Mouse (Mus musculus): ENCODE results near the gene Gm48552.

Gene Gm48552

GRCm38 (mm10) chr10:81421041-81421796 is 32.4 kb downstream of the Gm48552 start:
- peak; percentile 2 for DNase-seq

DNA sequence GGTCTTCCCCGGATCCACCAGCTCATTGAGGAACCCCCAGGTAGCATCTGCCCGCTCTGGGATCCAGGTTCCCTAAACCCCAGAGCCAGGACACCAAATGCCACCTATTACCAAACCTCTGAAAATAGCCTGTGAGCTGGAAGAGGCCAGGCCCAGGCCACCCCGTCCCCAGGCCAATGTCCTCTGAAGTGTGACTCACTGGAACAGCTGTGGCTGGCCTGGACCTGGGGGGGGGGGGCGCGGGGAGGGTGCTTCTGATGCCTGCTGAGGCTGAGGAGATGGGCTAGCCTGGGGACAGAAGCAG is 32.9 kb downstream of the Gm48552 start:
- DNase-seq, result no peak

DNA sequence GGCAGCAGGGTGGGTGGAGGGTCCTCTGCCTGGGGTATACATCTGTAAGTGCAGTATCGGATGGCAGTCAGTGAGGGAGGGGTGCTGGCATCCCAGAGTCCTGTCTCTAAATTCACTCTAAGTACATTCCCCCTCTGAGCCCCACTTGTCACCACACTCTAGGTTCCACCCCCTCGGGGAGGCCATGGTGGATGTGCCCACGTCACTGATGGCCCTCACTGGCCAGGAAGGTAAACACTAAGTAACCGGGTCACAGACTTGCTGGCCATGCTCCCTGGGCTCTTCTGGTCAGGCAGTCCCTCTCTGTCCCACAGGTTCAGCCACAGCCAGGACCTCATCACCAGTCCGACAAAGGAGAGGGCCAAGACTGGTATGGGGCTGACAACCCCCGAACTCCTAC is 33.4 kb downstream of the Gm48552 start:
- peak; percentile 6 for DNase-seq

GRCm38 (mm10) chr10:81422661-81423217 is 33.9 kb downstream of the Gm48552 start:
- peak; percentile 2 for DNase-seq

DNA sequence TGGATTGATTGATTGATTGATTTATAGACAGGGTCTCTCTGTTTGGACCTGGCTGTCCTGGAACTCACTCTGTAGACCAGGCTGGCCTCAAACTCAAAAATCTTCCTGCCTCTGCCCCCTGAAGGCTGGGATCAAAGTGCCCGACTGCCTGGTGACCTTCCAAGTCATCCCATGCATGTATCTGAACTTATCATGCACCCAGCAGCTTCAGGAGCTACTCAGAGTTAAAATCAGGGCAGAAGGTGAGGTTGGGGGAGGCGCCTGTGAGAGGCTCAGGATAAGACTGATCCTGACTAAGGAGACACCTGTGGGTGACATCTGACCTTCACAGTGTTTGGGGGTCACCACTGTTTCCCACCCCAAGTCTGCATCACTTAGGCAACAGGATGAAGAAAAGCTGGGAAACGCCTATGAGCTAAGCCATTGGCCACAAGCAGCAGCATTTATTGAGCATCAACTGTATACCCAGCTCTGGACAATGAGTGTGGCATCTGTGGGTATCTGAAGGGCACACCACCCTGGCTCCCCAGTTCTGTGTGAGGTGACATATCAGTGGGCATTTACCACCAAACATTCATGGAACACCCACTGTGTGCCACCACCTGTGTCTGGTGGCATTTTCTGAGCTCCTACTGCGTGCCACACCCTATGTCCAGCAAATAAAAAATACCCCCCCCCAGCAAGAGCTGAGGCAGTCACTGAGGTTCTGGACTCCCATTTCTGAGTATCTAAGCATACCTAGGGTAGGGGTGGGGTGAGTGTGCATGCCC is 34.9 kb downstream of the Gm48552 start:
- DNase-seq, result peak; percentile 2

DNA sequence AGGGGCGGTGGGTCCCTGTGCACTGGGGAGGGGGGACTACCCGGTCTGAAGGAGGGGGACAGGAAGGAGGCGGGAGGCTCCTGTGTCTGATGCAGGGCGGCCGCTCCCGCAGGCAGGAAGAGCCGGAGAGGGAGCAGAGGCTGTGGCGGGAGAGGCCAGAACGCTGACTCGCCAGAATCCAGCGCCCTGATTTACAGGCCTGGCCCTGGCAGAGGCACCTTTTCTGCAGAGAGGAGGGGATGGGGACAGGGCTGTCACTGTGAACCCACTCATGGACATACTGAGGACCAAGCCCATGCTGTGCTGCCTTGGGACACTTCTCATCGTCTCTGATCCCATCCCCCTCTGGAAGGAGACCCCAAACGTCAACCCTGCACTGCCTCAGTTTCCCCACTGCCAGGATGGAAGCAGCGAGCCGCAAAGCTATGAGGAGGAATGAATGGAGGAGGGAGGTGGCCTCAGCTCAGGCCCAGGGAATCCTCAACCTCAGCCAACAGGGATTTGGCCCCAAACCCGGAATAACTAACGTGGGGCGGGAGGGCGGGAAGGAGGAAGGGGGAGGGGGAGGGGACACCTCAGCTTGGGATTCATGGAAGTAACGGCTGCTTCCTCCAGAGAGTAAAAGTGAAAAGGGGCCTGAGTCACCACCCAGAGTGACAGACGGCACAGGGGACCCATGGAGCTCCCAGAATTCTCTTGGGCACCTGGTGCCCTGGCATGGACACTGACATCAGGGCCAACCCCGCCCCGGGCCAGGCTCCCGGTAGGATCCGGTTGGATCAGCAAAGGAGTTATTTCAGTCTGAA is 35.6 kb downstream of the Gm48552 start:
- peak; percentile 84 for DNase-seq

- DNase-seq, result peak; percentile 68
Measured at GRCm38 (mm10) chr10:81425236-81425850, 36.5 kb downstream of the Gm48552 start.

- peak; percentile 43 for DNase-seq
Measured at GRCm38 (mm10) chr10:81426081-81426671, 37.4 kb downstream of the Gm48552 start.

- peak; percentile 82 for DNase-seq
Measured at GRCm38 (mm10) chr10:81426897-81427296, 38.1 kb downstream of the Gm48552 start.

DNA sequence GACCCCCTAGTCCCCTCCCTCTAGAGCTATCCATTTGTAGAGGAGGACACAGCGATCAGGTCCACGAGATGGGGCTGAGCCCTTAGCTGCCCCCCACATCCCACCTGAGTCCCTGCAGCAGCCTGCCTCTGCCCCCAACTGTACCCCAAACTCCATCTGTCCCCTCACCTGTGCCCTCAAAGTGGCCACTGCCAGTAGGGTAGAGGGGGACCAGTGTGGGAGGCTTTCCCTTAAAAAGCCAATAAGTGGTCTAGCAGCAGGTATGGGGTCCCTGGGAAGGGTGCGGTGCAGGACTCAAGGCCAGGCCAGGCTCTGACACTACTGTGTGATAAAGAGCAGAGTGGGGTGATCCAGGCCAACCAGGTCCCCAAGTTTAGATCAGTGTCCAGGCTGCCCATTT is 38.5 kb downstream of the Gm48552 start:
- DNase-seq, result no peak

GRCm38 (mm10) chr10:81427804-81428506 is 39.1 kb downstream of the Gm48552 start:
- peak; percentile 5 for DNase-seq

DNA sequence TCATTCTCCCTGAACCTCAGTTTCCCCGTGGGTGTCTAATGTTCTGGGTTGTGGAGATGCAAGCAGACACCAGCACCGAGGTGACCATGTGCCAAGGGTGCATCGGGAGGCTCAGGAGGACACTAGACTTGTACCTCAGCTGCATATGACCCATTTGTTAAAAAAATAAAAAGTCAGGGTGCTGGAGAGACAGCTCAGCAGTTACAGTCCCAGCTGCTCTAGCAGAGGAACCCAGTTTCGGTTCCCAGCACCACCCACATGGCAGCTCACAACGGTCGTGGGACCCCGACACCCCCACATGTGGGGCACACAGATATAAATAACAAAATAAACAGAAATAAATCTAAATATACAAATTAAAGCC is 39.7 kb downstream of the Gm48552 start:
- DNase-seq, result no peak

GRCm38 (mm10) chr10:81429092-81429491 is 40.3 kb downstream of the Gm48552 start:
- DNase-seq, result no peak

DNA sequence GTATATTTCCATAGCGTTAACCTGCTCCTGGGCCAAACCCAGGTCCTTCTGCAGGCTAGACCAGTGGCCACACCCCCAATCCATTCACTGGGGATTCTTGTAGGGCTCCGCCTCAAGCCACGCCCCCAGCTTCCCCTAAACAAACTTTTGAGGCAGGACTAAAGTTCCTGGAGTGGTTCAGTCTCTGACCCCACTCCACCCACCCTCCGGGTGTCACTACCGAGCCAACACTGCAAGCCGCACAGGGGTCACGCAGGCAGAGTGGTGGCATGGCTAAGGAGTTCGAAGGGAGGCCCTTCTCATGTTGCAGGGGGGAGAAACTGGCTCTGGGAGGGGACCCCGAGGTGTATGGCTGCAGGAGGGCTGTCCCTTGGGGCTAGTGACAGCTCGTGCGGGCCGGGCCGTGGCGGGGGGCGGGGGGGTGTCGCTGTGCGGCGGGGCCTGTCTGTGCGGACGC is 40.8 kb downstream of the Gm48552 start:
- DNase-seq, result peak; percentile 95

GRCm38 (mm10) chr10:81430141-81430830 is 41.5 kb downstream of the Gm48552 start:
- DNase-seq, result peak; percentile 87

DNA sequence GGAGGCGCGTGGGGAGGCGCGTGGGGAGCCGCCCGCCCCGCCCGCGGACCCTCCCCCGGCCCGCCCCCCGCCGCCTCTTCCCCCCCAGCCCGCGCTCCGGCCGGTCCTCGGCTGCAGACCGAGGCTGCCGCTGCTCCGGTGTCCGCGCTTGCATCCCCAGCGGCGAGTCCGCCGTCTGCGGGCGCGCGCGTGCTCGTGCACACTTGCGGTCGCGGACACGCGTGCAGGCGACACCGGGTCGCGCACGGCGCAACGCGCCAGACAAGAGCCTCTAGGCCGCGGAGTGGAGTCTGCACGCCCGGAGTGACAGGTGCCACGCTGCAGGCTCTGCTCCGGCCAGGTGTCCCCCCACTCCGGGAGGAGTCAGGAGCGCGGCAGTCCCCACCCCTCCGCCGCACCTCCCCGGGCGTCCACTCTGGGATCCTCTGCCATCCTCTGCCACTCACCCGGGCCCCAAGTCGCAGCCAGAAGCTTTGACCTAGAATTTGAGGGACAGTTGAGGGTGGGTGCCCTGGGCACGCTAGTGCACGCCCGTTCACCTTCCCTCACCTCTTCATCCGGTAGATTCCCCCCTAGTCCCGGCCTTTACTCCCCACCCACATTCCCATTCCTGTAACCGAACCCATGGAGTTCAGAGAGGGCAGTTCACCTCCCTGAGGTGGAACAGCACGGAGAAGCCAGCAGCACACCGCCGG is 42.2 kb downstream of the Gm48552 start:
- peak; percentile 79 for DNase-seq

DNA sequence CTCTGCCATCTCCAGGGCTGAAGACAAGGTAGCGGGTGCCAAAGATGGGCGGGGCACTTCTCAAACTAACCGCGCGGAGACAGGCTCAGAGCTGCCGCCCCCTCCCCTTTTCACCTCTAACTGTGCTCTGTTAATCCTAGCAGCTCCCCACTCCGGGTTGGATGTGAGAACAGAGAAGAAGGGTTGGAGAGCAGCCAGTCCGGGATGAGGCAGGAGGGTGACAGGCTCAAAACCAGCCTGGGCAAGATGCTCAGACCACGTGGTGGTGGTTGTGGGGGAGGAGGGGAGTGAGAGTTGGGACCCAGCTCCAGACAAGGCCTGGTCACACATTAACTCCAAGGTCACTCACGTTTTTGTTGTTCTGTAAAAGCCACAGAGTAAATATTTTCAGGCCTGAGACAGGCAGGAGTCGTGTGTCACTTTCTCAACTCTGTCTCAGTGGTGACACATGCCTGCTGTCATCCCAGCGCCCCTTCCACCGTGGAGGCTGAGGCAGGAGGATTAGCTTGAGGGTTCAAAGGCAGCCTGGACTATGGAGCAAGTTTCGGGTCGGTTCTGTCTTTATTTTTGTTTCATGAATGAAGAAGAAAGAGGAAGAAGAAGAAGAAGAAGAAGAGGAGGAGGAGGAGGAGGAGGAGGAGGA is 42.8 kb downstream of the Gm48552 start:
- peak; percentile 87 for DNase-seq

DNA sequence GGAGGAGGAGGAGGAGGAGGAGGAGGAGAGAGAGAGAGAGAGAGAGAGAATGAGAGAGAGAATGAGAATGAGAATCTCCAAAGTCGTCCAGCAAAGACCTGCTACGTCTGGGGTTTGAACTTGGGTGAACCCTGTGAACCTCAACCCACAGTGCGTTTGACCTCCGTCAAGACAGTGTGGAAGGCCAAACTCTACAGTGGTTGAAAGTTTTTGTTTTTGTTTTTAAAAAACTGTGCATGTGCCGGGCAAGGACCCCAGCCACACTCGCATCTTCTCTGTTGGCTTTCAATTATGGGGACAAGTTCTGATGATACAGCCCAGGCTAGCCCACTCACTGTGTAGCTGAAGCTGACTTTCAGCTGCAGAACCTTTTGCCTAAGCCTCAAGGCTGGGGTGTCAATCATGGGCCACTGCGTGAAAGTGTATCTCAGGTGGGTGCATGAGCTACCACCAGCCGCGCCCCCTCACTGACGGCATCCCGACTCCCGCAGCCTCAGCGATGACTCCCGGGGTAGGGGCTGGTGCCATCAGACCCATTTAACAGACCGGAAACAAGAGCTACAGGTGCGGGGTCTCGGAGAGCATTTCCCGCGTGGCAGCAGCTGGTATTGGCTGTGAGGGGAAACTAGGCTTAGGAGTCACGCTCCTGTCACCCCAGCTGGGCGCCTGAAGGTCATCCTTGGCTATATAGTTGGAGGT is 43.5 kb downstream of the Gm48552 start:
- DNase-seq, result peak; percentile 40

- DNase-seq, result peak; percentile 91
Measured at GRCm38 (mm10) chr10:81432868-81433262, 44.1 kb downstream of the Gm48552 start.
